Mouse (Mus musculus) adrenal gland, adult (tissue): ENCODE measurements around the gene Cerk.

Experiments
- DNase-seq, 2 experiments: peaks; one replicate each; pipeline ENCODE4 v3.0.0; 2022 to 2023; ENCODE audit warnings: low spot score in 1 of 2; ENCODE audit not compliant: inconsistent age in 2 of 2

Cerk gene

DNA sequence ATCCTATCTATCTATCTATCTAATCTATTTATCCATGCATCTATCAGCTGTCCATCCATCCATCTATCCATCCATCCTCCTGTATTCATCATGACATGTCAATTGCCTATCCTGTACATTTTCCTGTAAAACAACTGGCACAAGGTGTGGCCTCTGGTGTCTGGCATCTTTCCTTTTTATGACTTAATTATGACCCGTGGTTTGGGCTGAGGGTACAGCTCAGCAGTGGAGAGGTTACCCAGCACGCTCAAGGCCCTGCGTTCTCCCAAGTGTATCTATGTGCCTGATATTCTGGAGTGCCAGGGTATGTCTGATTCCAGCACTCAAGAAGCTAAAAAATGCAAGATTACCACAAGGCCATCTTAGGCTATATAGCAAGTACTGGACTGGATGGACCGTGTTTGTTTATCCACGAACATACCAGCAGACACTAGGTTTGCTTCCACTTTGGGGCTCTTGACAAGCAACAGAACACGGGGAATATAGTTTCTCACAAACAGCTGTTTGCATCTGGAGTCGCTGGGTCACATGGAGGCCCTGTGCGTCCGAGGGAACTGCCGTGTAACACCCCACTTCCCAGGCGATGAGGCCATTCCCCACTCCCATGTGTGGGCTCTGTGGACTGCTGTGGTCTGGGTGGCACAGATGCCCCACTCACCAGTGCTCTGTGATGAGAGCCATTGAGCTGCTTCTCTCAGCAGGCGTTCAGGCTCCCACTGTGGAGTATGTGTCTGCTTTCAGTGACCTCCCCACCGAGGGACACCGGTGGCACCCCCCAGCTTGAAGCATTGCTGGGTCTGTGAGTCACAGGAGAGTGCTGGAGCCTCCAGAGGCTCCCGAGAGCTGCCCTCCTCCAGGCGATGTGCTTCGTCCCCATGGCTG, 90.0 kb downstream of the Cerk start:
- DNase-seq: no peak

DNA sequence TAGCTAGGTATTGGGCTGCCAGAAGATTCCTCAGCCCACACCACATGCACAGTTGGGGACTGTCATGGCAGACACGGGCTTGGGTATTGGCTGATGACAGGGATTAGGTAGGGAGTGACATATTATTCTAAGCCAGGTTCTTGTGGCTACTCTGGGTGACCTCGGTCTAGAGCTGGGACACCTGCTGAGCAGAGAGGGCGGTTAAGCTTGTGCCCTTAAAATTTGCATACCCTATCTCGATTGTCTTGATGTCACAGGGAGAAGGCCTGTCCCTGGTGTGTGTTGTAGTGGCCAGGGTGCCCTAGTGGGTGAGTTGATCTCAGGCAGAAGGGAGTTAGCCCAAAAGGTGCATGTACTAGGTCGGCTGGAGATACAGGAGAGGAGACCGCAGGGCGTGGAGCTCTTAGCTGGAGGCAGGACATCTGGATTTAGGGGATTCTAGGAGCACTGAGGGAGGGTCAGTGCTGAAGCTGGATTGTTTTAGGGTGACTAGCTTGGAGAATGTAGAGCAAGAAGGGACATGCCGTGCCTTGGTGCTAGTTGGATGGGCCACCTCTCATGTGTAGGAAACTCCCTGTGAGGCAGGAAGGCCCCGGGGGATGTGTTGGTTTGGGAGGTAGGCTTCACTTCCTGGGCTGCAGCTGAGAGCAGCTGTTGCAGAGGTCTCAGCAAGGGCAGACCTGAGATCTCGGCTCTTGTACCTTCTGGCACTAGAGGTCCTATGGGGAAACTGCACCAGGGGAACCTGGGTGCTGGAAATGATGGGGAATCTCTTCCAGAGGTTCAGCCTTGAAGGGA, 91.4 kb downstream of the Cerk start:
- no peak for DNase-seq

DNA sequence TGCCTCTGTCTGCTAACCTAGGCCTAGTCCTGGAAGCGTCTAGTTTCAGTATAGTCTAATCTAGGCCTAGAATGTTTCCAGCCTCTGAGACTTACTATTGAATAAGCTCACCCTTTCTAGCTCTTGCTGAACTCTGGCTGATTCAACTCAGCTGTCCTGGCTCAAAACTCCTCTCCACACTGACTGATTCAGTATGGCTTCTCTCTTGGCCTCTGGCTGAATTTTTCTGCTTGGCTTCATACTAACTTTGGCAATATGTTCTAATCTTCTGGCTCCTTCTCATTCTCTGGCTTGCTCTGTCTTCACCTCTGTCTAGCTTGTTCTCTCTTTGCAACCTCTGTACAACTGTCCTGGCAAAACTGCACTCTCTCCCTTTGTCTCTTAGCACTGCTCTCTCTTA, 92.7 kb downstream of the Cerk start:
- no peak for DNase-seq

DNA sequence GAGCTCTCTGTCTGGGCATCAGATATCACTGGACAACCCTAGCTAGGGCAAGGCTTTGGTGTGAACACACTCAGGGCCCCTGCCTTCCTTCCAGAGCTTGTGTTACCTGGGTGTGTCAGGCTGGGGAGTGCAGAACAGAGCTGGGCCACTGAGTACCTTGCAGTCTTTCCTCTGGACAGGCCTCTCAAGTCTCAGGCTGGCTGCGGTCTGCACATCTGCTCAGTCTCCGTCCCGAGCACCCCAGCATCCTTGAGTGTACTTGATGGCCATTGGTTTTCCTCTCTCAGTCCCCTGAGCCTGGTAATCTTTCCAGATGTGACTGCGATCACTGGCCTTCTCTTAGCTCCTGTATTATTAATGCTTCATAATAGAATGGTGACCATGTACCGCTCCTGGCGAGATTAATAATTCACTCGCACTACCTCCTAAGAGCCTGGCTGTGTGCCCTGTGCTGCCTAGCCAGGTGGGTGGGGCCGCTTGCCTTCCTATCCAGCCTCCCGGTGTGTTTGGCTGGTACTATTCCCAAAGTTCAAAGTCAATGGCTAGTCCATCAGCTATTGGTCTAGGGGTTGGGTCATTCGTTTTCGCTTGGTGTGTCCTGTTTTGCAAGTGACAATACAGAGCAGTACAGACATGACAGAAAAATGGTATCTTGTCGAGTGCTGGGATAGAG, 93.8 kb downstream of the Cerk start:
- no peak for DNase-seq

DNA sequence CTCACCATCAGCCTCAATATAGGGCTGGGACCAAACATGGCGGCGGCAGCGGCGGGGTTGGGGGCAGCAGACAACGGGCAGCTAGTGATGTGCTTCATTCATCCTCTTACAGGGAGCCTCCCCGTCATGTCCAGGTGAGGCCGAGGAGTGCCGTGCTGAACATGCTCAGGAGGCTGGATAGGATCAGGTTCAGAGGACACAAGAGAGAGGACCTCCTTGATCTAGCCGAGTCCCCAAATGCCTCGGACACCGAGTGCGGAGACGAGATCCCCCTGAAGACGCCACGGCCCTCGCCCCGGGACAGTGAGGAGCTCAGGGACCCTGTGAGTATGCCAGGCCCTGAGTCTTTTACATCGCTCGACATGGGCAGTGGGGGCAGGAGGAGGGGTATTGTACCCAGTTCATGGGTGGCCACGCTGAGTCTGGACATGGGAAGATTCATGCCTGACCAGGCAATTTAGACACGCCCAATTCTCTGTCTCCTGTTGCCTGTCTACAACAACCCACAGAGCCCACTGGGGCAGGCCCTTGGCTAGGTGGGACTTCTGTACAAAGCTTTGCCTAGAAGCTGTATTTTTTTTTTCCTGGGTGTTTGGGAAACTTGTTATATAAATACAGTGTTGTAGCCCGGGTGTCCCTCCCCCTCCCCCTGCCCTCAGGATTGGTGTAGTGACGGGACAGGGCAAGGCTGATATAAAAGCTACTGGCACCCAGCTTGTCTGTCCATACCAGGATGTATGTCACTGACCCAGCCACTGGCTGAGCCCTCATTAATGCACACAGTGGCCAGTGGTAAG, 94.5 kb downstream of the Cerk start:
- no peak for DNase-seq

DNA sequence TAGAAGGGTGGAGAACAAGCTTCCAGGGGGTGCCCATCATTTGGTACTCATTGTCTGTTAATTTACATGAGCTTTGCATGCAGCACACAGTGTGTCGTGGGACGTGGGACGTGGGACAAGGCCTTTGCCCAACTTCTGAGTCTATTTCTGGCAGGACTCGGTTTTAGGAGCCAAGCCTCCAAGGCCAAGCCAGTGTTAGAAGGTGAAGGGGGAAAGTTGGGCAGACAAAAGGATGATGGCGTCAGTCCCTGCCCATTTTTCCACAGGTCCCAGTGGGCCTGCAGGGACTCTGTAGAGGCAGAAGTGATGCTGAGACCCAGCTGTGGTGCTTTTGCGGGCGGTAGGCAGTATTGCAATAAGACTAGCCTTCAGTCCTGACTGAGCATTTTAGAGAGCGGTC, 95.4 kb downstream of the Cerk start:
- peak in 1 of 2 experiments; percentile 63 for DNase-seq

DNA sequence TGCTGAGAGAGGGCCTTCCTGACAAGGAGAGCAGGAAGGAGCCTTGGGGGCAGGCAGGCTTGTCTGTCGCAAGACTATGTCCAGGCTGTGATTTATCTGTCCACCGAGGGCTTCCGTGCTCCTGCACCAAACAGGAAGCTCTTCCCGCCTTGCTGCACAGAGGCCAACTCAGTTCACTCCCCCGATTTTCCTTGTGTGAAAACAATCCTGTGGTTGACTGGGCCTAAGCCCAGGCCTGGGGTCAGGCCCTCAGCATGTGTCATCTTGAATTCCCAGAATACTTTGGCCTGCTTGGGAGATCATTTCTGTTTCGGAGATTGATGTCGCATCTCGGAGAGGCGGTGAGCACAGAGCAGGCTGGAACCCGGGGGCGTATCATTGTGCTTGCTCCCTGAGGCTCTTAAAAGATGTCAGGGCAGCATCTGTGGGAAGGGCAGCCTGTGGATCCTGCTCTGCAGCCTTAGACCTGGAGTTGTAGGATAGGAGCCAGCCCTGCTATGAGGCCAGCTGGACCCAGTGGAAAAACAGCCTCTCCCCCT, 95.9 kb downstream of the Cerk start:
- DNase-seq: peak; percentile 82 to 92
